Mouse (Mus musculus) right cerebral cortex, postnatal 36 days (tissue): Measurements from ENCODE around the gene Prr12.
A peak's percentile ranks its signal among the peaks of the same experiment; 100 is the strongest.

Experiments
- DNase-seq, 2 experiments: peaks; one replicate each; pipeline ENCODE4 v3.0.0; 2022; ENCODE audit warnings: low spot score in 2 of 2, mixed read lengths in 1 of 2

Gene Prr12

DNA sequence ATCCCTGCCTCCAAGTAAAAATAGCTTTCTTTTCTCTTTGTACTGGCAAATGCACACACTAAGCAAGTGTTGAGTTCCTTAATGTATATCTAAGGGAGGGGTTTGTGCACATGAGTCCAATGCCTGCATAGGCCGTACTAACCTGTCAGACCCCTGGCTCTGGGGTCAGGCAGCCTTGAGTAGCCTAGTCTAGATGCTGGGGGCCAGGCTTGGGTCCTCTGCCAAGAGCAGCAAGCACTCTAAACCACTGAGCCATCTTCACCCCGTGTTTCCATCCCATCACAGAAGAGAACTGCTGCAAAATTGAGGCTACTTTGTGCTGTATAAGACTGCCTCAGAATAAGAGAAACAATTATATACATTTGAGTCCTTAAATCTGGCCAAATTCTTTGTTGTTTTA, 25.1 kb upstream of the Prr12 start:
- no peak for DNase-seq

DNA sequence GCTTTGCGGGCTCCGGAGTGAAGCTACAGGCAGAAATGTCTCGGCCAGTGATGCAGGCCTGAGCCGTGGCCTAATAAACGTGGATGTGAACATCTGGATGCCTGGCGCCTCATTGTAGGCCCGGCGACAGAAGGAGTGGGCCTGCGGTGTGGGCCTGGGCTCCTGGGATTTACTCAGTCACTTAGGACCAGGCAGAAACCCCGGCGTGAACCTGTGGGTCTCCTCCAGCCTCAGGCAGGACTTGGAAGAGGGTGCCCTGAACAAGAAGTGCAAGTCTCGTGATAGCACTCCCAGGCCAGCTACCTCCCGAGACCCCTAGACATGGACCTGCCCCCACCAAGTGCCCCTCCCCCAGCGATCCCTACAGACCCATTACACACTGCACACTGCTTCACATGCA, 24.6 kb upstream of the Prr12 start:
- no peak for DNase-seq

DNA sequence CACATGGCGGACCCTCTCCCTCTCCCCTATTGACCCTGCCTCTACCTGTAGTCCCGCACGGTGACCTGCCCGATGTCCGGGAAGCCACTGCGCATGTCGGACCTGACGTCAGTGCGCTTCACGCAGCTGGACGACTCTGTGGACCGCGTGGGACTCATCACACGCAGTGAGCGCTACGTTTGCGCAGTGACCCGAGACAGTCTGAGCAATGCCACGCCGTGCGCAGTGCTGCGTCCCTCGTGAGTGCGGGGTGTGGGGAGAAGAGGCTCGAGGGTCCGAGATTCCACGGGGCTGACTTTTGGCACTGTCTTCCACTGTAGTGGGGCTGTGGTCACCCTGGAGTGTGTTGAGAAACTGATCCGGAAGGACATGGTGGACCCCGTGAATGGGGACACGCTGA, 23.8 kb upstream of the Prr12 start:
- no peak for DNase-seq

DNA sequence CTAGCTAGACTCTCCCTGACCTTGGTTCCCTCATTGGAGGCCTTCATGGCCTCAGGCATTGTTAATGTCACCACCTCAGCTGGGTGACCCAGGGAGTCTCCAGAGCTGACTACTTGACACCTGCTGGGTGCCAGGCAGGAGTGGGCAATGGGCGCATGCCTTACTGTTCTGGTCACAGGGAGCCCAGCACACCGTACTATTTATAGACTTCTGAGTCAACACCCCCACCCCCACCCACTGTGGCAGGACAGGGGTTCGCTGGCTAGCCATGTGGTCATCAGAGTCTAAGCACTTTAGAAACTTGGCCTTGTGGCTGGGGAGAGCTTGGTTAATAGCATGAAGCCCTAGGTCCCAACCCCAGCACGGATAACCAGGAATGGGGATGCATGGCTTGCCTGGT, 22.7 kb upstream of the Prr12 start:
- no peak for DNase-seq

- DNase-seq: no peak
Measured at GRCm38 (mm10) chr7:45073949-45074348, 21.3 kb upstream of the Prr12 start.

- no peak for DNase-seq
Measured at GRCm38 (mm10) chr7:45073171-45073707, 20.6 kb upstream of the Prr12 start.

- no peak for DNase-seq
Measured at GRCm38 (mm10) chr7:45072230-45072629, 19.5 kb upstream of the Prr12 start.

DNA sequence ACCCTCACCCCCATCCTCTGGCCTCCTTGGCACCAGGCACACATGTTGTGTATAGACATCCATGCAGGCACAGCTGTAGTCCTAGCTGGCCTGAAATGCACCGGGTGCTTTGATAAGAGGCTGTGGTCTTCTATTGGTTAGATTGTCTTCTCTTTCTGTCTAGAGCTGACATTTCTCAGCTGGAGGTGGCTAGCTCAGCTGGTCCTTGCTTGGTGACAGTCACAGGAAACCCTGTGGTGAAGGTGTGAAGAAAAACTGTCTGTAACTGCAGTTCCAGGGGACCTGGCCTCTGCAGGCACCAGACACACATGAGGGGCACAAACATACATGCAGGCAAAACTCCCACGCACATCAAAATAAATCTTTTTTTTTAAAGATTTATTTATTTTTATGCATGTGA, 17.0 kb upstream of the Prr12 start:
- no peak for DNase-seq

DNA sequence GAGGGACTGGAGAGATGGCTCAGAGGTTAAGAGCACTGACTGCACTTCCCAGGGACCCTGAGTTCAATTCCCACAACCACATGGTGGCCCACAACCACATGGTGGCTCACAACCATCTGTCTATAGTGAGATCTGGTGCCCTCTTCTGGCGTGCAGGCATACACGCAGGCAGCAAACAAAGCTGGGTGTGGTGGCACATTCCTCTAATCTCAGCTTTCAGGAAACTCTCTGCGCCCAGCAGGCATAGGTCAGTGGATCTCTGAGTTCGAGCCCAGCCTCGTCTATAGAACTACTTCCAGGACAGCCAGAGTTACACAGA, 15.3 kb upstream of the Prr12 start:
- no peak for DNase-seq

- DNase-seq: no peak
Measured at GRCm38 (mm10) chr7:45067190-45067999, 14.7 kb upstream of the Prr12 start.

GRCm38 (mm10) chr7:45062239-45062835, 9.7 kb upstream of the Prr12 start, which contains the start of the genes Nosip and Prrg2:
TSS of gene Nosip (plus strand) at chr7:45062429.
TSS of gene Prrg2 (minus strand) at chr7:45062677.
- DNase-seq: peak; percentile 89 to 94

DNA sequence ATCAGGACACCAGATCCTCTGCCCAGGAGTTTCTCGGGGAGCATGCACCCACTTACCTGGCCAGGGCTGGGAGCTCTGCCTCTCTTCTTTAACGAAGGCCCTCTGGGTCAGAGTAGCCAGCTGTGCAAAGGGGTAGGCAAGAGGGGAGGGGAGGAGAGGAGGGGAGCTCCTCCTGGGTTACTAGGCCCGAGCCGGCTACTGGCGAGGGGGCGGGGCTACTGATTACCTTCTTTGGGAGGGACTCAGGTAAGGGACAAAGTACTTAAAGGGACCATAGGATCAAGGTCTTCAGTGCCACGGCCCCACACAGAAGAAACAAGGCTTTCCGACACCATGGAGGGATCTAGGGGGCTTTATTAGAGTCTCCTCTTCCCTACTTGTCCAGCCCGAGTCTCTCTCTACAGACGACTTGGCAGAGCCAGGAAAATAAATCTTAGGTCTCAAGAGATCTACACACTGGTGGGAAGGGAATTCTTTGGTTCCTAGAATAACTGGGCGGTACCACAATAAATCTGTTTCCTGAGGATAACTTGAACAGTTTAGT, 8.9 kb upstream of the Prr12 start:
- no peak for DNase-seq

DNA sequence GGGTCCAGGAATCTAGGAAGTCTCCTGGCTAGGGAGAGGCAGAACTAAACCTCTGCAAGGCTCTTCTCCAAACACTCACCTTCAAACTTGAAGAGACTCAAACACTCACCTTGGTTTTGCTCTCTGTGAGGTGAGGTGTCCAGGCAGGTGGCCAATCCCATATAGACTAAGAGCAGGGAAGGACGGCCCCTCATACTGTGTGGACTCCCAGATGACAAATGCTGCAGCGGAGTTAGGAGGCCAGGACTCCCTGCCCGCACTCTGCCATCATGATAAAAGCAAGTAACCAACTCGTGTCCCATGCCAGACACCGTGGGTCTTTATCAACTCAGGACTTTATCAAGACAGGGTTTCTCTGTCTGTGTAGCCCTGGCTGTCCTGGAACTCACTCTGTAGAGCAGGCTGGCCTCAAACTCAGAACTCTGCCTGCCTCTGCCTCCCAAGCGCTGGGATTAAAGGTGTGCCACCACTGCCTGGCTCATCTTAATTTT, 8.0 kb upstream of the Prr12 start:
- no peak for DNase-seq

GRCm38 (mm10) chr7:45058607-45059571, 6.2 kb upstream of the Prr12 start:
- DNase-seq: no peak

GRCm38 (mm10) chr7:45056972-45057348, 4.3 kb upstream of the Prr12 start:
- no peak for DNase-seq

DNA sequence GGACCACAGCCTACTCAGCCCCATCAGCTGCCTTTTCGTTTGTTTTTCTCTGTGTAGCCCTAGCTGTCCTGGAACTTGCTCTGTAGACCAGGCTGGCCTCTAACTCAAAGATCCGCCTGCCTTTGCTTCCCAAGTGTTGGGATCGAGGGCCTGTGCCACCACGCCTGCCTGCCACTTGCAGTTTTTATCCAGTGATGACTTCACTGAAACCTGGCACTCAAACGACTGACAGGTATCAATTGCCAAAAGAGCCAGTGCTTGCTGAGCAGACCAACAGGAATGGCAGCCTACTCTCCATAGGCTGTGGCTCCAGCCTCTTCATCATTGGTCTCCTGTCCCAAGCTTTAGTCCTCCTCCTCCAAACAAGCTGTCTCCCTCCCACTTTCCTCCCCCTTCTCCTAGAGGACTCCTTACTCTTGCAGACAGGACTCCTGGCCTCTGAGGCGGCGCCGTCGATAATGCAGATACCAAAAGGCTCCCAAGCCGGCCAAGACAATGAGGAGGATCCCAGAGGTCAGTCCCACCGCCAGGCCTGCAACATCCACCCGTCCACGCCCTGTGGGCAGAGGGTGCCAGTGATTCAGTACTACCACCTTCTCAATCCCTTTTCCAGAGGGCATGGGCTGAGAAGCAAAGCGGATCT, 3.8 kb upstream of the Prr12 start:
- DNase-seq: no peak

- DNase-seq: peak; percentile 93 to 96
Measured at GRCm38 (mm10) chr7:45053931-45054510, 1.3 kb upstream of the Prr12 start.

- peak; percentile 61 to 62 for DNase-seq
Measured at GRCm38 (mm10) chr7:45053117-45053930, 643 bp upstream of the Prr12 start.

- peak; percentile 29 to 44 for DNase-seq
Measured at GRCm38 (mm10) chr7:45052181-45052861, 360 bp downstream of the Prr12 start.
